Mouse (Mus musculus): ENCODE measurements at regions not wholly inside any gene's neighbourhood (a gene's known extent, or its start where the extent isn't known, plus 50 kb on each side); places are given as distances from the start of the nearest gene placed in this dataset.

GRCm38 (mm10) chr4:29034406-29034805, 221.5 kb downstream of the Epha7 start:
- TF ChIP-seq CTCF (IDR thresholded peaks at IDR 0.05), result no peak
- Histone ChIP-seq H3K4me3 (ENCODE audit: low read depth, low read length) (no peak overlapping the region), H3K9ac (replicated peaks; ENCODE audit: low read length, poor library complexity, severe bottlenecking) (no peak overlapping the region), H3K36me3 (ENCODE audit: insufficient read depth, low read length) (no peaks in the 10 kb centered on the region), H3K27ac (ENCODE audit: low read depth, low read length) (no peak overlapping the region), H3K9me3 (ENCODE audit: low read length) (no peaks in the 10 kb centered on the region), H3K27me3 (ENCODE audit: insufficient read depth, low read length) (no peaks in the 10 kb centered on the region), H3K4me2 (ENCODE audit: low read depth, low read length, poor library complexity, severe bottlenecking) (no peak overlapping the region), H3K4me1 (ENCODE audit: insufficient read depth, low read length) (no peaks in the 10 kb centered on the region)
- 90% methylated on average over 1 of the region's 1 CpGs for WGBS
- DNase-seq (ENCODE audit: low spot score), result no peak
- no peak for ATAC-seq (ENCODE audit: low FRiP score)

- H3K4me3 ChIP-seq (ENCODE audit: low read depth, low read length), result no peak overlapping the region
- H3K4me2 ChIP-seq (ENCODE audit: low read depth, low read length, poor library complexity, severe bottlenecking), result no peak overlapping the region
- DNase-seq (ENCODE audit: low spot score), result no peak
- WGBS, result 39% methylated on average over 1 of the region's 1 CpGs
- no peaks in the 10 kb centered on the region for H3K27me3 ChIP-seq (ENCODE audit: insufficient read depth, low read length)
- H3K27ac ChIP-seq (ENCODE audit: low read depth, low read length), result no peak overlapping the region
- H3K9ac ChIP-seq (replicated peaks; ENCODE audit: low read length, poor library complexity, severe bottlenecking), result no peak overlapping the region
- no peaks in the 10 kb centered on the region for H3K4me1 ChIP-seq (ENCODE audit: insufficient read depth, low read length)
- no peak for TF ChIP-seq CTCF (IDR thresholded peaks at IDR 0.05)
- no peaks in the 10 kb centered on the region for H3K9me3 ChIP-seq (ENCODE audit: low read length)
- no peaks in the 10 kb centered on the region for H3K36me3 ChIP-seq (ENCODE audit: insufficient read depth, low read length)
- ATAC-seq (ENCODE audit: low FRiP score), result no peak
These were observed 227.1 kb downstream of the Epha7 start for GRCm38 (mm10) chr4:29039993-29040392.

GRCm38 (mm10) chr4:29068678-29069621, 256.0 kb downstream of the Epha7 start:
- H3K9ac ChIP-seq (replicated peaks; ENCODE audit: low read length, poor library complexity, severe bottlenecking), result no peak overlapping the region
- no peak for TF ChIP-seq CTCF (IDR thresholded peaks at IDR 0.05)
- H3K27me3 ChIP-seq (ENCODE audit: insufficient read depth, low read length), result no peaks in the 10 kb centered on the region
- ATAC-seq (ENCODE audit: low FRiP score) (no peak), DNase-seq (ENCODE audit: low spot score) (peak; percentile 15)
- no peaks in the 10 kb centered on the region for H3K4me1 ChIP-seq (ENCODE audit: insufficient read depth, low read length)
- no peaks in the 10 kb centered on the region for H3K36me3 ChIP-seq (ENCODE audit: insufficient read depth, low read length)
- H3K27ac ChIP-seq (ENCODE audit: low read depth, low read length), result no peak overlapping the region
- 66% methylated on average over 12 of the region's 12 CpGs for WGBS
- H3K4me3 ChIP-seq (ENCODE audit: low read depth, low read length), result no peak overlapping the region
- no peaks in the 10 kb centered on the region for H3K9me3 ChIP-seq (ENCODE audit: low read length)
- no peak overlapping the region for H3K4me2 ChIP-seq (ENCODE audit: low read depth, low read length, poor library complexity, severe bottlenecking)

GRCm38 (mm10) chr4:29074204-29074603, 261.3 kb downstream of the Epha7 start:
- Histone ChIP-seq H3K27me3 (ENCODE audit: insufficient read depth, low read length) (no peaks in the 10 kb centered on the region), H3K4me1 (ENCODE audit: insufficient read depth, low read length) (no peaks in the 10 kb centered on the region), H3K4me2 (ENCODE audit: low read depth, low read length, poor library complexity, severe bottlenecking) (no peak overlapping the region), H3K27ac (ENCODE audit: low read depth, low read length) (no peak overlapping the region), H3K9me3 (ENCODE audit: low read length) (no peaks in the 10 kb centered on the region), H3K36me3 (ENCODE audit: insufficient read depth, low read length) (no peaks in the 10 kb centered on the region), H3K9ac (replicated peaks; ENCODE audit: low read length, poor library complexity, severe bottlenecking) (no peak overlapping the region), H3K4me3 (ENCODE audit: low read depth, low read length) (no peak overlapping the region)
- ATAC-seq (ENCODE audit: low FRiP score) (no peak), DNase-seq (ENCODE audit: low spot score) (no peak)
- TF ChIP-seq CTCF (IDR thresholded peaks at IDR 0.05), result no peak

- Histone ChIP-seq H3K4me2 (ENCODE audit: low read depth, low read length, poor library complexity, severe bottlenecking) (no peak overlapping the region), H3K36me3 (ENCODE audit: insufficient read depth, low read length) (no peaks in the 10 kb centered on the region), H3K9me3 (ENCODE audit: low read length) (no peaks in the 10 kb centered on the region), H3K4me1 (ENCODE audit: insufficient read depth, low read length) (no peaks in the 10 kb centered on the region), H3K4me3 (ENCODE audit: low read depth, low read length) (no peak overlapping the region), H3K27me3 (ENCODE audit: insufficient read depth, low read length) (no peaks in the 10 kb centered on the region), H3K27ac (ENCODE audit: low read depth, low read length) (no peak overlapping the region), H3K9ac (replicated peaks; ENCODE audit: low read length, poor library complexity, severe bottlenecking) (no peak overlapping the region)
- TF ChIP-seq CTCF (IDR thresholded peaks at IDR 0.05), result no peak
- ATAC-seq (ENCODE audit: low FRiP score) (no peak), DNase-seq (ENCODE audit: low spot score) (no peak)
- WGBS, result 83% methylated on average over 3 of the region's 3 CpGs
These were observed 261.9 kb downstream of the Epha7 start for GRCm38 (mm10) chr4:29074851-29075250.

- Histone ChIP-seq H3K36me3 (ENCODE audit: insufficient read depth, low read length) (no peaks in the 10 kb centered on the region), H3K9me3 (ENCODE audit: low read length) (no peaks in the 10 kb centered on the region), H3K27ac (ENCODE audit: low read depth, low read length) (no peak overlapping the region), H3K27me3 (ENCODE audit: insufficient read depth, low read length) (no peaks in the 10 kb centered on the region), H3K4me3 (ENCODE audit: low read depth, low read length) (no peak overlapping the region), H3K9ac (replicated peaks; ENCODE audit: low read length, poor library complexity, severe bottlenecking) (no peak overlapping the region), H3K4me1 (ENCODE audit: insufficient read depth, low read length) (no peaks in the 10 kb centered on the region), H3K4me2 (ENCODE audit: low read depth, low read length, poor library complexity, severe bottlenecking) (no peak overlapping the region)
- TF ChIP-seq CTCF (IDR thresholded peaks at IDR 0.05), result no peak
- 96% methylated on average over 3 of the region's 3 CpGs for WGBS
- DNase-seq (ENCODE audit: low spot score) (no peak), ATAC-seq (ENCODE audit: low FRiP score) (no peak)
These were observed 263.8 kb downstream of the Epha7 start for GRCm38 (mm10) chr4:29076683-29077082.

Measured in midbrain, postnatal 0 days (tissue).